Mouse (Mus musculus): ENCODE data around the gene Slc6a16. TPM values are rescaled to one million over a fixed set of nuclear protein-coding genes. Genes with fewer than 3 reads are reported as not detected.
A peak's percentile ranks its signal among the peaks of the same experiment; 100 is the strongest.

The Slc6a16 gene
- total and polyA plus RNA-seq, 2 experiments: 0.37 to 1.9 TPM

DNA sequence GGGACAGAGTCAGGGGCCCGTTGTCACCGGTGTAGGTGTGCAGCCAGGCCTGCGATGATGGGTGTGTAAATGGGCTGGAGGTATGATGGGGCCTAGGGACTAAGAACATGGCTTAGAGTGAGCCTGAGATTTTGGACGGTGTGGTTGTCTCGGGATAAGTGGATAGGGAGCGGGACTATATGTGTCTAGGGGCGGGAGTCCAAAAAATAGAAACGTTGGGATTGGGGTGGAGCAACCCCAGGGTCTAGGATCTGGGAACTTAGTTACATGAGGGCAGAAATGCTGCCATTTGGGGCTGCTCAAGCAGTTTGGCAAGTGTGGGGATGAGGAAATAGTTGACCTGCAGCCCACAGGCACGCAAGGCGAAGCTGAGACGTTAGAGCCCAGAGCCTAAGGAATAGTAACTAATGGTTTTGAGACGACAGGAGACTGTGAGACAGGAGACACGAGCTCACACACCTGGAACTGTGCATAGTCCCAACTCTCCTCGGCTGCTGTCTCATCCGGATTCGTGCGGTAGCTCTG, 5.2 kb upstream of the Slc6a16 start:
- TF ChIP-seq CTCF (IDR thresholded peaks at IDR 0.05; ENCODE audit: low read depth, low read length) (no peak), POLR2A (IDR thresholded peaks at IDR 0.05; ENCODE audit: extremely low read depth, insufficient read depth, low read length) (no peak)
- Histone ChIP-seq H3K4me3 (ENCODE audit: insufficient read depth, low read depth, low read length) (no peak overlapping the region), H3K36me3 (ENCODE audit: control insufficient read depth, insufficient read depth, low read length) (no peaks in the 10 kb centered on the region), H3K79me2 (ENCODE audit: control insufficient read depth, insufficient read depth, low read length) (no peaks in the 10 kb centered on the region), H3K27me3 (ENCODE audit: control insufficient read depth, insufficient read depth, low read length) (peaks cover 4% of the 10 kb centered on the region; the same call in 1 of the 2 replicates), H3K4me1 (ENCODE audit: control insufficient read depth, insufficient read depth, low read length) (peaks cover 4% of the 10 kb centered on the region; the same call in 1 of the 2 replicates), H3K9ac (ENCODE audit: low read depth, low read length) (no peak overlapping the region), H3K27ac (replicated peaks; ENCODE audit: insufficient read depth, low read depth, low read length) (no peak overlapping the region)
- WGBS: 68% methylated on average over 17 of the region's 17 CpGs
- DNase-seq (ENCODE audit: extremely low read depth, low read depth, low spot score): no peak

- H3K9ac ChIP-seq (ENCODE audit: low read depth, low read length): 0 out of 2 replicates have a peak overlapping the region, but pooled peaks have one; percentile 43
- no peaks in the 10 kb centered on the region for H3K79me2 ChIP-seq (ENCODE audit: control insufficient read depth, insufficient read depth, low read length)
- 76% methylated on average over 17 of the region's 17 CpGs for WGBS
- H3K27me3 ChIP-seq (ENCODE audit: control insufficient read depth, insufficient read depth, low read length): peaks cover 4% of the 10 kb centered on the region; the same call in 1 of the 2 replicates
- DNase-seq (ENCODE audit: extremely low read depth, low read depth, low spot score): peak; percentile 23
- peaks cover 4% of the 10 kb centered on the region; the same call in 1 of the 2 replicates for H3K4me1 ChIP-seq (ENCODE audit: control insufficient read depth, insufficient read depth, low read length)
- no peak for TF ChIP-seq CTCF (IDR thresholded peaks at IDR 0.05; ENCODE audit: low read depth, low read length)
- TF ChIP-seq POLR2A (IDR thresholded peaks at IDR 0.05; ENCODE audit: extremely low read depth, insufficient read depth, low read length): no peak
- 0 out of 2 replicates have a peak overlapping the region, but pooled peaks have one; percentile 12 for H3K27ac ChIP-seq (replicated peaks; ENCODE audit: insufficient read depth, low read depth, low read length)
- no peak overlapping the region; the same call in 1 of the 2 replicates for H3K4me3 ChIP-seq (ENCODE audit: insufficient read depth, low read depth, low read length)
- no peaks in the 10 kb centered on the region for H3K36me3 ChIP-seq (ENCODE audit: control insufficient read depth, insufficient read depth, low read length)
Observed at GRCm38 (mm10) chr7:45237747-45238699, 2.9 kb upstream of the Slc6a16 start.

DNA sequence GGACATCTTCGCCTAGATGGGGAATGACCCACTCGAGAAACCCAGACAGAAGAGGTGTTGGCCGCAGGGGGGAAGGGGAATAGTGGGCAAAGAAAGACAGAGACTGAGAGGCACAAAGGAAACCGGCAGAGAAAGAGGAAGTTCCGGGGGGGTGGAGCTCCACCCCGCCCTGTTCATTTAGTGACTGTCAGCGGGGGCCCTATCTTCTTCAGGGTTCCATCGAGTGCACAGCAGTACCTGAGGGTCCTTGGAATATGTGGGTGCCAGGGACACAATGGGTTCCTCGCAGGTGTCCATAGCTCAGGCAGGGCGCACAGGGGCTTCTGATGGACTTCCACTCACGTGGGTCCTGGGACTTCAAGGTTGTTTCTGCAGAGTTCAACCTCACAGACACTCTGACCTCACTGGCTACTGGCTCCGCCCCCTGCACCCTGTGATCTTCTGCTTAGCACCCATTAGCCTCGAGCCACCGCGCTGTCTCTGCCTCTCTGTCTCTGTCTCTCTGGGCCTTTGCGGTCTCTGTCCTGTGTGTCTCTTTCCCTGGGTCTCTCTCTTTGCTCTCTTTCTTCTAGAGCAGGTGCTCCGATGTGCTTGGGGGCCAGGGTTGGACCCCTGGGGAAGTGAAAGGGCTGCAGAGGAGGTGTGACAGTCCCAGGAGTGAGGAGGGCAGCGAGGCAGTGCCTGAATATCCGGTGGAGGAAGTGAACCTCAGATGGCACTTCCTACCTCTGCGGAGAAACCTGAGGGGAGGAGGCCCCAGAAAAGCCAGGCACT, 2.0 kb upstream of the Slc6a16 start, which contains the start of gene Cd37:
Gene Cd37 (minus strand): TSS at position 393 of the 774 bp plus-strand sequence.
- H3K9ac ChIP-seq (ENCODE audit: low read depth, low read length): 0 out of 2 replicates have a peak within 1 kb of the TSS, but pooled peaks have one; percentile 43
- WGBS: 44% methylated on average over 20 of the region's 20 CpGs
- peaks cover 4% of the 10 kb centered on the region; the same call in 1 of the 2 replicates for H3K4me1 ChIP-seq (ENCODE audit: control insufficient read depth, insufficient read depth, low read length)
- DNase-seq (ENCODE audit: extremely low read depth, low read depth, low spot score): no peak
- no peak within 1 kb of the TSS; the same call in none of the 2 replicates for H3K4me3 ChIP-seq (ENCODE audit: insufficient read depth, low read depth, low read length)
- TF ChIP-seq CTCF (IDR thresholded peaks at IDR 0.05; ENCODE audit: low read depth, low read length) (no peak), POLR2A (IDR thresholded peaks at IDR 0.05; ENCODE audit: extremely low read depth, insufficient read depth, low read length) (no peak)
- no peaks in the 10 kb centered on the region for H3K79me2 ChIP-seq (ENCODE audit: control insufficient read depth, insufficient read depth, low read length)
- peaks cover 4% of the 10 kb centered on the region; the same call in 1 of the 2 replicates for H3K27me3 ChIP-seq (ENCODE audit: control insufficient read depth, insufficient read depth, low read length)
- H3K36me3 ChIP-seq (ENCODE audit: control insufficient read depth, insufficient read depth, low read length): no peaks in the 10 kb centered on the region
- 0 out of 2 replicates have a peak within 1 kb of the TSS, but pooled peaks have one; percentile 12 for H3K27ac ChIP-seq (replicated peaks; ENCODE audit: insufficient read depth, low read depth, low read length)

- Histone ChIP-seq H3K4me1 (ENCODE audit: control insufficient read depth, insufficient read depth, low read length) (no peaks in the 10 kb centered on the region), H3K27ac (replicated peaks; ENCODE audit: insufficient read depth, low read depth, low read length) (no peak overlapping the region), H3K36me3 (ENCODE audit: control insufficient read depth, insufficient read depth, low read length) (no peaks in the 10 kb centered on the region), H3K27me3 (ENCODE audit: control insufficient read depth, insufficient read depth, low read length) (no peaks in the 10 kb centered on the region), H3K79me2 (ENCODE audit: control insufficient read depth, insufficient read depth, low read length) (no peaks in the 10 kb centered on the region), H3K4me3 (ENCODE audit: insufficient read depth, low read depth, low read length) (no peak overlapping the region), H3K9ac (ENCODE audit: low read depth, low read length) (no peak overlapping the region)
- no peak for TF ChIP-seq POLR2A (IDR thresholded peaks at IDR 0.05; ENCODE audit: extremely low read depth, insufficient read depth, low read length)
- TF ChIP-seq CTCF (IDR thresholded peaks at IDR 0.05; ENCODE audit: low read depth, low read length): no peak
- WGBS: 96% methylated on average over 7 of the region's 7 CpGs
- no peak for DNase-seq (ENCODE audit: extremely low read depth, low read depth, low spot score)
Observed at GRCm38 (mm10) chr7:45240109-45240508, 776 bp upstream of the Slc6a16 start.

- no peak overlapping the region for H3K4me3 ChIP-seq (ENCODE audit: insufficient read depth, low read depth, low read length)
- H3K9ac ChIP-seq (ENCODE audit: low read depth, low read length): no peak overlapping the region
- H3K27ac ChIP-seq (replicated peaks; ENCODE audit: insufficient read depth, low read depth, low read length): no peak overlapping the region
- WGBS: 89% methylated on average over 6 of the region's 6 CpGs
- peak; percentile 27 for DNase-seq (ENCODE audit: extremely low read depth, low read depth, low spot score)
- H3K79me2 ChIP-seq (ENCODE audit: control insufficient read depth, insufficient read depth, low read length): no peaks in the 10 kb centered on the region
- no peaks in the 10 kb centered on the region for H3K27me3 ChIP-seq (ENCODE audit: control insufficient read depth, insufficient read depth, low read length)
- no peaks in the 10 kb centered on the region for H3K4me1 ChIP-seq (ENCODE audit: control insufficient read depth, insufficient read depth, low read length)
- H3K36me3 ChIP-seq (ENCODE audit: control insufficient read depth, insufficient read depth, low read length): no peaks in the 10 kb centered on the region
- TF ChIP-seq CTCF (IDR thresholded peaks at IDR 0.05; ENCODE audit: low read depth, low read length) (no peak), POLR2A (IDR thresholded peaks at IDR 0.05; ENCODE audit: extremely low read depth, insufficient read depth, low read length) (no peak)
Observed at GRCm38 (mm10) chr7:45241389-45241749, 484 bp downstream of the Slc6a16 start.

All from liver, adult 2 months (tissue).